Mouse (Mus musculus): ENCODE measurements around the gene Nek11. TPM values are rescaled to one million over a fixed set of nuclear protein-coding genes. Genes with fewer than 3 reads are reported as not detected.

The Nek11 gene
- total RNA-seq (2023), result 0.18 TPM

GRCm38 (mm10) chr9:105395218-105395627, at the start of gene Nek11, which contains the start of gene Aste1:
Gene Nek11 (minus strand): TSS chr9:105395524.
Gene Aste1 (plus strand): TSS chr9:105395392.

GRCm38 (mm10) chr9:105144992-105145391, 250.3 kb downstream of the Nek11 start, which contains the start of gene 1700080E11Rik:
Gene 1700080E11Rik (minus strand): TSS chr9:105145092.

GRCm38 (mm10) chr9:105131253-105132001, 263.9 kb downstream of the Nek11 start, which contains the start of gene Nudt16:
Gene Nudt16 (minus strand): TSS chr9:105131824.

Other genes starting within 250 kb of the Nek11 start
- gene Aste1, start 132 bp downstream of the Nek11 start, total RNA-seq (2023), result 28.6 TPM
- gene Atp2c1, start 131.8 kb upstream of the Nek11 start, total RNA-seq (2023), result 57.0 TPM
- gene Pik3r4, start 247.5 kb upstream of the Nek11 start, total RNA-seq (2023), result 51.8 TPM